Mouse (Mus musculus): ENCODE measurements around the gene Gm13199.

Gene Gm13199

DNA sequence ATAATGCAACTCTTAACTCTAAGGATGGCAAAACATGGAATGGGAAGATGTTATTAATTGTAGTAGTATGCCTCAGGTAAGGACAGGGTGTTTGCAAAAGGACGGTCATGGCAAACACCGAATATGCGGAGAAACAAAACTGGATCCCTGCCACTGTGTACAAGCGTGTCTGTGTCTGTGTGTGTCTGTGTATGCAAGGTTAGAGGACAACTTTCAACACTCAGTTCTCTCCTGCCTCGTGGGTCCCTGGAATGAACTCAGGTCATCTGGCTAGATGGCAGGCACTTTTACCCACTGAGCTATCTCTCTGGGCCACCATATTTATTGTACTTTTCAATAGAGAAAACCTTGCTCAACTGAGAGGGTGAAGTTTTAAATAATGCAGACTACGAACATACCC lies 40.3 kb downstream of the Gm13199 start:
- DNase-seq (ENCODE audit: low read depth, low spot score), result no peak

DNA sequence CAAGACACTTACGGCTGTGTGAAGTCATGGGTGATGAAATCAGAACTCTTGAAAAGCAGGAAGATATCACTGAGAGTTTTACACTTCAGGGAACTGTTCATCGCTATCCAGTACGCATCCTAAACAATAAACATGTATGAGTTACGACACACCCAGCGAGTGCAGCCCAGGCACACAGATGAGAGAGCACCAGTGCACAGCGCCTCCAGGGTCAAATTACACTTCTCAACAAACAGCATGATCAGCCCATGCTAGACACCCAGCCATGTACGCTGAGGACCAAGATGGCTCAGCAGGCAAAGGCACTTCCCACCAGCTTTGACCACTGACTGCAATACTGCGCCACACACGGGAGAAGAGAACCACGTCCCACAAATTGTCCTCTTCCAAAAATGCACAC lies 41.5 kb downstream of the Gm13199 start:
- no peak for DNase-seq (ENCODE audit: low read depth, low spot score)

Measured in skeletal muscle tissue, adult 2 months (tissue).